Mouse (Mus musculus) kidney, embryonic 14.5 days (tissue): ENCODE measurements around the gene Srsf5. TPM values are rescaled to one million over a fixed set of nuclear protein-coding genes. Genes with fewer than 3 reads are reported as not detected.

Experiments used
- ATAC-seq: fragments of 200-750 bp; cut with Nextera tagmentation; 2 replicates; pipeline ENCODE4 v1.8.0; 2017; ENCODE audit warnings: moderate number of reproducible peaks, mild to moderate bottlenecking, moderate TSS enrichment, moderate library complexity; ENCODE audit not compliant: low FRiP score, low TSS enrichment
- H3K27ac ChIP-seq: fragments of 300-500 bp; sonication (generic); 2 replicates; pipeline ENCODE4 v1.5.1; 2014; ENCODE audit warnings: low read depth, mild to moderate bottlenecking, low read length, moderate library complexity, mixed read lengths
- H3K27me3 ChIP-seq: fragments of 300-500 bp; sonication (generic); 2 replicates; pipeline ENCODE4 v1.6.1; 2014; ENCODE audit warnings: mild to moderate bottlenecking, low read length; ENCODE audit not compliant: control insufficient read depth, insufficient read depth
- H3K36me3 ChIP-seq: fragments of 300-500 bp; sonication (generic); 2 replicates; pipeline ENCODE4 v1.6.1; 2014; ENCODE audit warnings: low read length, mixed read lengths; ENCODE audit not compliant: control insufficient read depth, insufficient read depth
- H3K4me1 ChIP-seq: fragments of 300-500 bp; sonication (generic); 2 replicates; pipeline ENCODE4 v1.6.1; 2014; ENCODE audit warnings: low read length, mixed read lengths; ENCODE audit not compliant: control insufficient read depth, insufficient read depth
- H3K4me2 ChIP-seq: fragments of 300-500 bp; sonication (generic); replicated peaks from 2 replicates; pipeline ENCODE4 v1.6.1; 2014; ENCODE audit warnings: low read depth, mild to moderate bottlenecking, low read length
- H3K4me3 ChIP-seq: fragments of 300-500 bp; sonication (generic); 2 replicates; pipeline ENCODE4 v1.5.1; 2014; ENCODE audit warnings: mild to moderate bottlenecking, low read length
- H3K9ac ChIP-seq: fragments of 300-500 bp; sonication (generic); 2 replicates; pipeline ENCODE4 v1.6.1; 2014; ENCODE audit warnings: low read depth, mild to moderate bottlenecking, low read length, moderate library complexity
- H3K9me3 ChIP-seq: fragments of 300-500 bp; sonication (generic); 2 replicates; pipeline ENCODE4 v1.6.1; 2016; ENCODE audit warnings: low read length; ENCODE audit not compliant: control insufficient read depth
- whole genome bisulfite sequencing: fragments of 180-500 bp; shearing (Covaris S2); extraction: QIAGEN DNeasy Blood & Tissue Kit; methylation state at CpG from one replicate; pipeline ENCODE4 v1.1.7; 2014; 5-methylcytosine and 5-hydroxymethylcytosine counted together
- polyA plus RNA-seq: library from polyadenylated mRNA; unstranded; fragments of >200 nt; fragmentation: Nextera tagmentation; extraction: Ambion mirVana; gene quantifications from 2 replicates; pipeline ENCODE4 v1.2.1, GENCODE M21; 2014

Gene Srsf5
- polyA plus RNA-seq, 1 experiment from 2014 or later = 332 TPM

- WGBS = 37% methylated on average over 4 of the region's 4 CpGs
- H3K4me2 ChIP-seq = no peak overlapping the region
- H3K27me3 ChIP-seq = peaks cover 32% of the 10 kb centered on the region
- no peak overlapping the region for H3K27ac ChIP-seq
- H3K9me3 ChIP-seq = no peaks in the 10 kb centered on the region; the same call in 1 of the 2 replicates
- H3K4me1 ChIP-seq = peaks cover 7% of the 10 kb centered on the region; the same call in 1 of the 2 replicates
- H3K9ac ChIP-seq = no peak overlapping the region
- no peak overlapping the region for H3K4me3 ChIP-seq
- ATAC-seq = no peak
- no peaks in the 10 kb centered on the region for H3K36me3 ChIP-seq
Measured at GRCm38 (mm10) chr12:80997652-80998051, 52.3 kb downstream of the Srsf5 start.

GRCm38 (mm10) chr12:80998528-80999221 lies 53.4 kb downstream of the Srsf5 start:
- Histone ChIP-seq H3K4me3 (peak overlapping the region; percentile 20), H3K27me3 (peaks cover 34% of the 10 kb centered on the region), H3K4me1 (peaks cover 7% of the 10 kb centered on the region; the same call in 1 of the 2 replicates), H3K9me3 (no peaks in the 10 kb centered on the region; the same call in 1 of the 2 replicates), H3K27ac (no peak overlapping the region), H3K36me3 (no peaks in the 10 kb centered on the region), H3K9ac (no peak overlapping the region), H3K4me2 (peak overlapping the region; percentile 33)
- no peak for ATAC-seq
- 4% methylated on average over 33 of the region's 33 CpGs for WGBS

Other genes starting within 250 kb of the Srsf5 start
- 0.19 and 0.24 TPM in 2 replicates for gene Ccdc177, start 184.8 kb upstream of the Srsf5 start, polyA plus RNA-seq
- gene Susd6, start 155.0 kb upstream of the Srsf5 start, polyA plus RNA-seq = 7.5 and 15.6 TPM in 2 replicates
- gene Slc10a1, start 23.2 kb downstream of the Srsf5 start, polyA plus RNA-seq = 0.37 and 0.46 TPM in 2 replicates
- 1.0 and 1.1 TPM in 2 replicates for gene Smoc1, start 81.3 kb downstream of the Srsf5 start, polyA plus RNA-seq